Mouse (Mus musculus) right cerebral cortex, postnatal 10 days (tissue): ENCODE data around the gene Diras2.
A peak's percentile ranks its signal among the peaks of the same experiment; 100 is the strongest.

ENCODE experiments used
- DNase-seq, 2 experiments: peaks; one replicate each; pipeline ENCODE4 v3.0.0; 2021; ENCODE audit warnings: low spot score in 2 of 2

Gene Diras2

DNA sequence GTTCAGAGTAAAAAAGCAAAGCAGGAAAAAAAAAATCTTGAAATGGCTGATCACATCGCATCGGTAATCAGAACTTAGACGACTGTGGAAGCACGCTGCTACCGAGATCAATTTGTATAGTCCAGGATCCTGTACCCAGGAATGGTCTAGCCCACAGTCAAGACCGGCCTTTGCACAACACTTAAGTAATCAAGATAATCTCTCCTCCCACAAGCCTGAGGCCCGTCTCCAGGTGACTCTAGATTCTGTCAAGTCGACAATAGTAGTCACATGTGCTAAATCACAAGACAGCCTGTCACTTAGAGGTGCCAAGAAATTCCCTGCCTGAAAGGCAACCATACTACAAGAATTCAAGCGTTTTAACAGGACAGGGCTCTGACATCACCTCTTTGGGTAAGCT is at the start of gene Diras2:
TSS of gene Diras2 (minus strand) at position 159 of the 400 bp plus-strand sequence.
- DNase-seq, result no peak

DNA sequence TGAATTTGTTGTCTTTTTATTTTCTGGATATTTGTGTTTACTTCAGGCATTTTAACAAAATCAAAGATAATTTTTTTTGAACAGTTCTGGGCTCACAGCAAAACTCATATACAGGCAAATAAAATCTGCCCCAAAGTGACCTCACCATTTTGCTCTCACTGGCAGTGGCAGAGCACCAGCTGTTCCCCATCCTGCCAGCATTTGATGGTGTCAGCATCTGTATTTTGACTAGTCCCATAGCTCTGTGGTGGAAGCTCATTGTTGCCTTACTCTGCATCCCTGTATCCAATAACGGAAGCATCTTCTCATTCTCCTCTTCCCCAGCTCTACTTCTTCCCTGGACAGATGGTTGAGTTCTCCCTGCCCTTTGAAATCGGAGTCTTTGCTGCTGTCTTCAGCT is 47.7 kb upstream of the Diras2 start:
- no peak for DNase-seq

GRCm38 (mm10) chr13:52577939-52578338 is 46.9 kb upstream of the Diras2 start:
- DNase-seq, result no peak

GRCm38 (mm10) chr13:52577326-52577920 is 46.3 kb upstream of the Diras2 start:
- no peak for DNase-seq

GRCm38 (mm10) chr13:52576841-52577240 is 45.8 kb upstream of the Diras2 start:
- no peak for DNase-seq

GRCm38 (mm10) chr13:52576021-52576614 is 45.0 kb upstream of the Diras2 start:
- no peak for DNase-seq

GRCm38 (mm10) chr13:52575483-52575882 is 44.4 kb upstream of the Diras2 start:
- no peak for DNase-seq

- DNase-seq, result no peak
Observed at GRCm38 (mm10) chr13:52574311-52574710, 43.2 kb upstream of the Diras2 start.

- peak in 1 of 2 experiments; percentile 42 for DNase-seq
Observed at GRCm38 (mm10) chr13:52572451-52573446, 41.7 kb upstream of the Diras2 start.

- DNase-seq, result no peak
Observed at GRCm38 (mm10) chr13:52571591-52572384, 40.7 kb upstream of the Diras2 start.

GRCm38 (mm10) chr13:52570276-52570675 is 39.2 kb upstream of the Diras2 start:
- DNase-seq, result peak; percentile 48 to 69

- DNase-seq, result no peak
Observed at GRCm38 (mm10) chr13:52569194-52569769, 38.2 kb upstream of the Diras2 start.

DNA sequence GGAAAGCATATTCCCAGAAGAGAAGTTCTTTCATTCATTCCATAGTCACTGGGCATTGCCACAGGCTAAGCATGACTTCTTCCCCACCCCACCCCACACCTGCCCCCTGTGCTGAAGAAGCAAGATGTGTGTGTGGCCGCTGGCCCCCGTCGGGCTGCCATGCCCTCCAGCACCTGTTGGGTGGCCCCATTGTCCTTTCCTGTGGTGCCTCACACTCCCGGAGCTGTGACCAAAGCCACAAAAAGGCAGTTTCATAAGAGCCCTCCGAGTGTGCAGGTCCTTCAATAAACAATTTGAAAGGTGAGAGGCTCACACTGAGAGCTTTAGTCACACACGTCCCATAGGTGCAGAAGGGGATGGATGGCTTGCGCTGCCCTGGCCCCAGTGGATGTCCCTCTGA is 35.7 kb upstream of the Diras2 start:
- DNase-seq, result no peak

DNA sequence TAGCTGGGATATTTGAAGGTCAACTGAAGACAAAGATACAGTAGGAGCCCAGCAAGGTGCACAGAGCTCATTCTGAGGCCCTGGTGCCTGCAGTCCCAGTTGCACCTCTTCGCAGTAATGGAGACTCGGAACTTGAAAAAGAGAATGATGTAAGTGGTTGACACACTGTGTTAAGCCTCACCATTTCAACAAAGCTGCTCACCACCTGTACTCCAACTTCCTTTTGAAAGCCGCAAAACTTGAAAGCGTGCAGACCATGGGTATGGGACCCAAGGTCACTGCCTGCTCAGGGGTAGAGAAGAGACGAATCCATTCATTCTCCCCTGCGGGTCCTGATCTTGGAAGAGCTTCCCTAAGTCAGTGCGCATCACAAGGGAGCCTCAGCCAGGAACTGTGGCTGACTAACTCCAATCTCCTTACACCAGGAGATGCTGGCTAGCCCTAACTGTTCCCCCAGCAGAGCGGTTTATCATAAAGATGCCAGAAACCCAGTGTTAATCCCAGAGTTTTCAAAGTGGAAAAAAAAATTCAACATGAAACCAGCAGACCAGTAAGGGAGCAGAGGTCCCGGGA is 35.2 kb upstream of the Diras2 start:
- DNase-seq, result no peak

GRCm38 (mm10) chr13:52565103-52565739 is 34.1 kb upstream of the Diras2 start:
- DNase-seq, result peak; percentile 49 to 61

DNA sequence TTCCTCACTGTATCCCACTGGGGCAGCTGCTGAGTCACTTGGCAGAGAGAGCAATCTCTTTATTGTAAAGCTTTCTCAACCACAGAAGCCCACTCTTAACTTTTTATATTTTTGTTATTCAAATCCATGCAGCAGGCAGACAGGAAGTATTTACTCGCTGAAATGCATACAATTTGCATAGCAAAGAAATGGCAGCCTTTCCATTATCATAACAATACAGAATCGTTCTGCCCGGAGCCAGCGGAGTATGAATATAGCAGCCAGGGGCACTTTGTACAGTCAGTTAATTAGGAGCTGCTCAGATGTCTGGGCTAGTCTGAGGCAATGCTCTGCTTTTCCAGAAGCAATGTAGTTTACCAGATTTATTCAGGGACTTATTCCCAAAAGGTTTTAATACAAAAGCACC is 31.1 kb upstream of the Diras2 start:
- DNase-seq, result no peak

- DNase-seq, result no peak
Observed at GRCm38 (mm10) chr13:52561367-52562165, 30.5 kb upstream of the Diras2 start.

DNA sequence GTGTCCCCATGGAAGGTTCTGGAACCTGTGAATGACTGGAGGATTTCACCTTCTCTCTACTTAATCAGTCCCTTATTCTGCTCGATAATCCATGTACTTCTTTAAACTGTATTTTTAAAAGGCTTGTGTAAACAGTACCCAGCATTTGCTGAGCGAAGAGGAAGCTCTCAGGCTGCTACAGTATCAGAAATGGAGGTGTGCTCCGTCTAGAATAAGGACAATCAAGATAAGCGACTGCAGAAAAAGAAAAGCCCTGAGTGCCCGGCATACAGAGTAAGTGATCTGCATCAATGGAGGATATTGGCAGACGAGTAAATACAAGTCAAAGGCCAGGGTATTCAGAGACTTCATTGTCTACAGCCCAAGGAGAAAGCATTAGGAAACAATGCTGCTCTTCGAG is 26.3 kb upstream of the Diras2 start:
- no peak for DNase-seq

DNA sequence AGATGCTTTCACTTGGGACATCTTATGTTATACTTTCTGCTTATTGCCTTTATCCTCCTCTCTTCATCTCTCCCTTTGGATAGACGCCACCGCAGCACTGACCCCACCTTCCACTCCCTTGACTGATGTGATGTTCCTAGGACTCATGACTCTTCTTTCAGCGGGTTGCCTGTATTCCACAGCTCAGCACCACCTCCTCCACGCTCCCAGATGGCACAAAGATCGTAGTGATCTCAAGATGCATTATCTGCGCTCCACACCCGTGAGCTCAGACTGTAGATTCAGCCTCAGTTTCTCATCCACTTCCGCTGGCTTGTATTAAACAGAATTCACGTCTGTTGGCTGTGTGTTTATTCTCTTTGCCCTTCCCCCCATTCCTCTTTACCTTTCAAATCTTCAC is 23.6 kb upstream of the Diras2 start:
- no peak for DNase-seq
